Mouse (Mus musculus) heart, adult 2 months (tissue): ENCODE data around the gene Tenm4.

ENCODE experiments used
- EP300 ChIP-seq: fragments of 200-500 bp; IDR thresholded peaks from 2 replicates; pipeline ENCODE4 v1.6.1; 2011; ENCODE audit warnings: low read depth, low read length, control low read depth; ENCODE audit not compliant: insufficient read depth
- POLR2A ChIP-seq: fragments of 200-500 bp; IDR thresholded peaks from 2 replicates; pipeline ENCODE4 v1.6.1; 2011; ENCODE audit warnings: mild to moderate bottlenecking, low read depth, low read length, control low read depth; ENCODE audit not compliant: insufficient read depth

- TF ChIP-seq POLR2A (no peak), EP300 (no peak)
Measured at GRCm38 (mm10) chr7:96274486-96274885, 103.4 kb downstream of the Tenm4 start.
